Mouse (Mus musculus) heart, adult 2 months (tissue): ENCODE data around the gene Slc39a13.

Experiments used
- CTCF ChIP-seq: fragments of 200-600 bp; IDR thresholded peaks from 2 replicates; pipeline ENCODE4 v1.8.1; 2022; ENCODE audit warnings: antibody characterized with exemption, mild to moderate bottlenecking, moderate library complexity
- EP300 ChIP-seq: fragments of 200-500 bp; IDR thresholded peaks from 2 replicates; pipeline ENCODE4 v1.6.1; 2011; ENCODE audit warnings: low read depth, low read length, control low read depth; ENCODE audit not compliant: insufficient read depth
- POLR2A ChIP-seq: fragments of 200-500 bp; IDR thresholded peaks from 2 replicates; pipeline ENCODE4 v1.6.1; 2011; ENCODE audit warnings: mild to moderate bottlenecking, low read depth, low read length, control low read depth; ENCODE audit not compliant: insufficient read depth

DNA sequence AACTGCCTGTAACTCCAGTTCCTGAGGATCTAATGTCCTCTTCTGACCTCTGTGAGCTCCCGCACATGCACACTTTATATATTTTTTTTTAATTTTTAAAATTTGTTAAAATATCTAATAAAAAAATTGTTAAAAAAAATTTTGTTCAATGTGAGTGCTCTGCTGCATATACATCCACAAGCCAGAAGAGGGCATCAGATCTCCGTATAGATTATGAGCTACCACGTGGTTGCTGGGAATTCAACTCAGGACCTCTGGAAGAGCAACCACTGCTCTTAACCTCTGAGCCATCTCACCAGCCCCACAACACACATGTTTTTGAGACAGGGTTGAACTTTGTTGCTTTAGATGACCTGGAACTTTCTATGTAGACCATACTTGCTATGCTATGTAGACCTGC lies 37.2 kb downstream of the Slc39a13 start:
- no peak for TF ChIP-seq EP300
- peak; percentile 57 for TF ChIP-seq CTCF
- no peak for TF ChIP-seq POLR2A
